Mouse (Mus musculus) mesoderm, embryonic 11.5 days (tissue): ENCODE results near the gene Fut9.

Experiments used
- DNase-seq: peaks from one replicate; pipeline ENCODE4 v3.0.0-alpha.2; 2012; ENCODE audit warnings: low read depth, low spot score

Fut9 gene

DNA sequence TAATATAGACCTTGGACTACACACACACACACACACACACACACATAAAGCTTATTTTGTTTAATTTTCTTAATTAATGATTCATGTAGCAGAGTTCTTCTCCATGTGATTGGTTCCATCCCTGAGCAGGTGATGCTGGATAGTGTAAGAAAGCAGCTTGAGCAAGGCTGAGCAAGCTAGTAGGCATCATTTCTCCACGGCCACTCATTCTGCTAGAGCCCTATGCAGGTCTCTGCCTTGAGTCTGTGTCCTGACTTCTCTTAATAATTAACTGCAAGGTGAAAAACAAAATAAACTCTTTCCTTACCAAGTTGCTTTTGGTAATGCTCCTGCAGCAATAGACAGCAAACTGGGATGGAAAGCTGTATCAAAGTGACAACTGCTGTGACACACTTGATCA, 152.5 kb downstream of the Fut9 start:
- DNase-seq: no peak

DNA sequence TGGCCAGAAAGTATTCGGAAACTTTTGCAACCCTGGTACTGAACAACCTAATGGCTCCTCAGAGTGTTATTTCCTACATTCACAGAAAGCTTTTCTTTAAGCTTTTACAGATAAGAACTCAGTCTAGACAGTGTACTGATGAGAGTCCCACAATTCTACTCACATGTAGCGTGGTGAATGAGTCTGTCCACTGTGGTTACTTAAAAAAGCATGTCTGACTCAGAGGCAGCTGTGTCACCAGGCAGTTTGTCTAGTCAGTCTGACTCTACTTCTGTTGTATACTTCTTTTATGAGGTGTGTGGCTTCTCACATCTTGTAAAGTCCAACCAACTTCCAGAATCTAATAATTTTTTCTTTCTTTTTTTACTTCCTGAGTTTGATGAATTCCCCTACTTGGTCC, 154.5 kb downstream of the Fut9 start:
- no peak for DNase-seq

DNA sequence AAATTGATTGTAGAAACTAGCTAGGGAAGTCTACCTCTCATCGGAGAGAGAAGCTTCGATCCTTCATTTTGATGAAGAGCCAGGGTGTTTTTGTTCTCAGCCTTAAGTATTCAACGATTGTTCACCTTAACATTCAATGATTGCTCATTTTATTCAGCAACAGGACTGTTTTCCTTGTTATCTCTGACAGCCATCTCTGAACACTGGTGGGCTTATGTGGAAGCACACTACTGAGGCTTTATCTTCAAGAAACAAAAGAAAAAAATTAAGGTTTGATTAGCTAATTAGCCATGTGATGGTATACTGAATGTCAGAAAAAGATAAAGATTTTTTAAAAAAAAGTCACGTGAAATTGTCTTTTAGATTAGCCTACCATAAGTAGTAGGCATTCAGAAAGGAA, 158.1 kb downstream of the Fut9 start:
- no peak for DNase-seq

DNA sequence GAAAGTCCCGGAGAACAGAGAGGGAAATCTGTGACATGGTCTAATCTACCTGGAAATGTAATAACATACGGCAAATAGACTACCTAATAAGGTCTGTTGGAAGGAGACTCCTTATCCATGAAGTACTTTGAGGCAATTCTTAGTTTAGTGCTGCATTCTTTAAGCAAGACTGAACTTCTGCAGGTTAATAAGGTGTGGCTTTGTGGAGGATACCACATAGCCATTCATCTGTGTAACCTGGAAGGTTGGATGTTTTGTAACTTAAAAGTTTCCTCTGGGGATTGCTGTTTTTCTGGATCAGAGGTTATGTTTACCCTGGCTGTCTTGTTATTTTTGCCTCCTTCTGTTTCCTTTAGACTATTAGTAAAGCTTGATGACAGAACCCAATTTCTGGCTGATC, 166.8 kb downstream of the Fut9 start:
- no peak for DNase-seq

DNA sequence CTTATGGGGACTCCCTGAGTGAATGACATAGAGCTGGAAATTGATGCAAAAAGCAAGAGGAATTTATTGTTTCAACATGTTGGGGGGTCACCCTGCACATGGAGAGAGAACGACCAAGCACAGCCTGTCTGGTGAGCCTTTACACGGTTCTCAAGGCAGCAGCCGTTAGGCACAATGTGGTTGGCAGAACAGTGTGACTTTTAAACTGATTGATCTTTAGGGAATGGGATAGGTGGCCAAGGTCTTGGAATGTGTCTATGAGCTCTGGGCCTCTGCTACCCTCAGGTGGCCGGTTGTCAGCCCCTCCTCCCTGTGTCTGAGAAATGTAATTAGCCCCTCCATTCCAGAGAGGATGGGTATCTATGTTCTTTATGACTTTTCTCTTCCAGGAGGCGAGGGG, 171.9 kb downstream of the Fut9 start:
- peak; percentile 2 for DNase-seq

DNA sequence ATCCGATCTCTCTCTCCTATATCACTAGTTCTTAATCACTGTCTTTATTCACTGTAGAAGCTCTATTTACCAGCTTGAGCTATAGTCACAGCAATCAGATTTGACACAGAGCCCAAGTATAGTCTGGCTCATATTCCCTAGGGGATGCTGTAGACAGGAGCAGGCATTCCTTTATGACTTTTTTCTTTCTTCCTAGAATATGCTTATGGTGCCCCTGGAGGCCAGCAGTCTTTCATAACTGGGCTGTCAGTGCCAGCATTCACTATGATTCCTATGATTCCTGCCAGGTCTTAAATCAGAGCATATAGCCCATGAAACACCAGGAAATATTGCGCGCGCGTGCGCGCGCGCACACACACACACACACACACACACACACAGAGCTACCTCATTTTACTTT, 172.6 kb downstream of the Fut9 start:
- DNase-seq: peak; percentile 18

DNA sequence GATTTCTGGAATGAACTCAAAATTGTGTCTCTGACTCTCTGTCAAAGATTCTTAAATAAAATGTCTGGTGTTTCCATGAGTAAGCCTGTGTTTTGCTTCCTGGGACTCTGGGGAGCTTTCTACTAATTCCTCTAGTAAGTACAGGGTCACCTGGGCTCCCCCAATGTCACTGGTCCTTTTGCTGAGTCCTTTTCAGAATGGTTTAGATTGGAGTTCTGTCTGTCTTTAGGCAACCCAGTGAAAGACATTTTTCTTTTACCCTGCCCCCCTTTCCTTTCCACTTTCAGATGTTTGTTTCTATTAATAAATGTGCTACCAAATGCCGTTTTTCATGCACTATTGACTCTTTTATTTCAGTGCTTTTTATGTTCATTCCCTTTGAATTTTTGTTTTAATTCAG, 173.0 kb downstream of the Fut9 start:
- no peak for DNase-seq

DNA sequence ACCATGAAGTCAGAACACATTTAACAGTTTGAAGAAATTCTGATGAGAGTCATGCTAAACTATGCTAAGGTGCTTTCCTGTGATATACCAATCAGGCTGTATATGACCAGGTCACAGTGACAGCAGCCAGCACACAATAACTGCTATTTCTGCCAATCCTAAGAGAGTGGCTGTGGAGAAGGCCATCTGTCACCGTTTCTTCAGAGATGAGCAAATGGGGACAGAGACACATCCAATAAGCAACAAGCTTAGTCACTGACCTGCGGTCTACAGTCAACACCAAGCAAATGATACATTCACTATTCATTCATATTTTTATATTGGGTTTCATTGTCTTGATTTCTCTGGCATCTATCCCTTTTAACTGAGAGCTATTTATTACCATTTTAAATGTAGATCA, 176.9 kb downstream of the Fut9 start:
- no peak for DNase-seq

DNA sequence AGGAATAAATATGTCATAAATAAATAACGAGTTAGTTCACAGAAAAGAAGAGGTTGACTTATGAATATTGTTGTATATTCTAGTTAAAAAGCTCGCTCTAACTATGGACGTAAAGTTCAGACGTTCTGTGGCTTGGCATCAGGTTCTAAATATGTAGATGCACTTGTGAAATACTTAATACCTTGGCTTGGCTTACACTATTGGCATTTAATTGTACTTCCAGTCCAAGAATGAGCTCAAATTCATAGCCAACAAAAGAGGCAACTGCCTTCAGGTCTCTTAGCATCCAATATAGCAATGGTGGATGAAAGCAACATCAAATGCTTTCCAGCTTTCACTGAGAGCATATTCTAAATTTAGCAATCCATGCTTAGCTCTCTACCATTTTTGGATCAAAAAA, 182.7 kb downstream of the Fut9 start:
- no peak for DNase-seq

DNA sequence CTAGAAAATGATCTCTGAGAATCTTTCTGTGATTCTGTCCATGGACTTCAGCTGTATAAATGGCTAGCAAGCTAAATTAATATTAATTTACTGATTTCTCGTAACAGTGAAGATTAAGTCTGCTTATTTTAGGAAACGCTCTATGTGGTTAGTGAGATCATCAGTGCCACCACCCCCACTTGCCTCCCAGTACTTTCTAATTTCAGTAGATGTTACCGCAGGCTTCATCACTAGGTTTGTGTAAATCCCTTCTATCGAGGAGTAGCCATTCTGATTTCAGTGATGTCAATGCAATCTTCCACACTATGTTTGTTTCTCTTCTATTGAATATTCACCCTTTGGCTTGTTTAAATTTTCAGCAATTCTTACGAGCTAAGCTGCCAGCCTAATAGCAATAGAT, 186.6 kb downstream of the Fut9 start:
- no peak for DNase-seq

DNA sequence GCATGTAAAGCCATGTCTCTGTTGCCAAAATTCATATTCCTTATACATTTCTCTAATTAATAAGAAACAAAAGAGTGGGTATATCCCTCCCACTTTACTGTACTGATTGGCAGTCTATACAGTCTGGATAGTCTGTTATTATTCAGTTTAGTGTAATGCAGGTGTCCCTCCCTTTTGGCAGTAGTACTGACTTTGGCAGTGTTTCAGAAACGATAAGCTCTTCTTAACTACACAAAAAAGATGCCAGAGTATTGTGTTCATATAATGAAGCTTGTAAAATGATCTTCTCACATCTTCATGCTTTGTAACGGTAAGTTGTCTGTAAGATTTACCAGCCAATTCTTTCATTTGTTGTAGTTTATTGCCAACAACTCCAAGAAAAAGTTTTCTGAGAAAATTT, 189.6 kb downstream of the Fut9 start:
- DNase-seq: no peak

DNA sequence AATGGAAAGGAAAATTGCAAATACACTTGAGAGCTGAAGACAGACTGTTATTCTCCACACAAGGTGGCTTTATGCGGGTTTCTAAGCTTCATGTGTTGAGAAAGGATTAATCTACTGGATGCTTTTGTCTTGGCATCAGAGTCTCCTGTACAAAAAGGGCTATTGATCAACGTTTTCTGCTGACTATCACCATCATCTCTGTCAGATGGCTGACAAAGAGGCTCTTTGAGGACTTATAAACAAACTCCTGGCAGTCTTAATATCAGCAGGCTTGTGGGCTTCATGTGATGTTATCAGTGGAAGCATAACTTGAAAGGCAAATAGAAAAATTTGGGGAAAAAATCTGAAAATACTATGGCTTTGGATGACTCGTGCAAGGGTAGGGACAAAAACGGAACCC, 206.8 kb downstream of the Fut9 start:
- no peak for DNase-seq
